Mouse (Mus musculus): ENCODE results near the gene Tnfsfm13.

DNA sequence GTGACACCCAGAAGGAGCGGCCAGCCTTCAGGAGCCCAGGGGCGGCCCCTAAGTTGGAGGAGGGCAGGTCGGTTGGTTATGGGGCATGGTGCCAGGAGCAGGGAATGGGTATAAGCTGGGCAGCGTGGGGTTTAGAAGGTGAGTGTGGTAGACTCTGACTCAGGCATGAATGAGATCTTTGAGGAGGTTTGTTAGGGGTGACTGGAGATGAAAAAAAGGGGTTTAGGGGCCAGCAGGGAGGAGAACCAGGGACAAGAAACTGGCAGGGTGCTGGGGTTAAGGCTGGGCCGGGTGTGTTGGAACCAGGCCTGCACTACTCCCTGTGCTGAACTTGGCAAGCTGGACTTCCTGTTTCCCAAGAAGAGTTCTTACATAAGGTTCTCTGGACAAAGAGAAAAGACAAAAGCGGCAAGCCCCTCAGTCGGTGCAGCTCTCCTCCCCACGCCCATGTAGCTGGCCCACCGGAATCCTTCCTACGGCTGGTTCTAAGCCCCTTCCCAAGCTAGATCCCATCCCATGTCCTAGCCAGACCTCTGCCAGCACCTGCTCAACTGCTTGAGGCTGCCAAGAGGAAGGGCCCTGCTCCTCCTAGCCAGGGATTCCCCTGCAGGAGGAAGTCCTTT, 10.3 kb downstream of the Tnfsfm13 start, which contains the start of gene Tnfsf13:
- TF ChIP-seq POLR2A (IDR thresholded peaks at IDR 0.05; ENCODE audit: low read depth, low read length), result no peak
- TF ChIP-seq CTCF (IDR thresholded peaks at IDR 0.05; ENCODE audit: borderline replicate concordance, insufficient read depth, low read length), result no peak
